Mouse (Mus musculus) liver, postnatal 0 days (tissue): Measurements from ENCODE around the gene Pi4kb. TPM values are rescaled to one million over a fixed set of nuclear protein-coding genes. Genes with fewer than 3 reads are reported as not detected.
"Not testable (repeated sequence)": the region's sequence is repeated elsewhere in the genome, so short reads cannot be mapped to it uniquely, and the experiment has no call there.

Experiments used
- ATAC-seq: fragments of 200-750 bp; cut with Nextera tagmentation; 2 replicates; pipeline ENCODE4 v1.8.0; 2017; ENCODE audit warnings: mild to moderate bottlenecking, moderate library complexity
- DNase-seq: peaks from one replicate; pipeline ENCODE4 v3.0.0-alpha.2; 2016
- H3K27ac ChIP-seq: fragments of 300-500 bp; sonication (generic); 2 replicates; pipeline ENCODE4 v1.5.1; 2014; ENCODE audit warnings: antibody characterized with exemption, moderate library complexity, mild to moderate bottlenecking, low read depth
- H3K27me3 ChIP-seq: fragments of 300-500 bp; sonication (generic); 2 replicates; pipeline ENCODE4 v1.6.1; 2014; ENCODE audit warnings: low read length, control low read depth, mixed read lengths; ENCODE audit not compliant: insufficient read depth
- H3K36me3 ChIP-seq: fragments of 300-500 bp; sonication (generic); replicated peaks from 2 replicates; pipeline ENCODE4 v1.6.1; 2014; ENCODE audit warnings: mild to moderate bottlenecking, control low read depth, low read length, moderate library complexity, mixed read lengths; ENCODE audit not compliant: insufficient read depth
- H3K4me1 ChIP-seq: fragments of 300-500 bp; sonication (generic); 2 replicates; pipeline ENCODE4 v1.6.1; 2014; ENCODE audit warnings: antibody characterized with exemption, mild to moderate bottlenecking, control low read depth; ENCODE audit not compliant: insufficient read depth
- H3K4me2 ChIP-seq: fragments of 300-500 bp; sonication (generic); 2 replicates; pipeline ENCODE4 v1.6.1; 2014; ENCODE audit warnings: low read depth, mild to moderate bottlenecking, low read length, moderate library complexity, mixed read lengths
- H3K4me3 ChIP-seq: fragments of 300-500 bp; sonication (generic); 2 replicates; pipeline ENCODE4 v1.5.1; 2014; ENCODE audit warnings: low read depth, low read length
- H3K9ac ChIP-seq: fragments of 300-500 bp; sonication (generic); replicated peaks from 2 replicates; pipeline ENCODE4 v1.6.1; 2014; ENCODE audit warnings: mild to moderate bottlenecking, moderate library complexity
- H3K9me3 ChIP-seq: fragments of 300-500 bp; sonication (generic); 2 replicates; pipeline ENCODE4 v1.6.1; 2016; ENCODE audit warnings: mild to moderate bottlenecking, control low read depth, low read length, mixed read lengths
- CTCF ChIP-seq: sonication (generic); IDR thresholded peaks from 2 replicates; pipeline ENCODE4 v1.5.1; 2016; ENCODE audit warnings: antibody characterized with exemption, low read depth
- EP300 ChIP-seq: IDR thresholded peaks from 2 replicates; pipeline ENCODE4 v1.6.1; 2016; ENCODE audit warnings: antibody characterized with exemption, low read depth, mild to moderate bottlenecking
- WGBS: fragments of 180-500 bp; shearing (Covaris S2); extraction: QIAGEN DNeasy Blood & Tissue Kit; methylation state at CpG from one replicate; pipeline ENCODE4 v1.1.7; 2014; ENCODE audit not compliant: insufficient replicate concordance; 5-methylcytosine and 5-hydroxymethylcytosine counted together
- polyA plus RNA-seq: library from polyadenylated mRNA; unstranded; fragments of >200 nt; fragmentation: Nextera tagmentation; extraction: Ambion mirVana; gene quantifications from 2 replicates; pipeline ENCODE4 v1.2.1, GENCODE M21; 2015

Pi4kb gene
- polyA plus RNA-seq = 5.4 and 6.5 TPM in 2 replicates

DNA sequence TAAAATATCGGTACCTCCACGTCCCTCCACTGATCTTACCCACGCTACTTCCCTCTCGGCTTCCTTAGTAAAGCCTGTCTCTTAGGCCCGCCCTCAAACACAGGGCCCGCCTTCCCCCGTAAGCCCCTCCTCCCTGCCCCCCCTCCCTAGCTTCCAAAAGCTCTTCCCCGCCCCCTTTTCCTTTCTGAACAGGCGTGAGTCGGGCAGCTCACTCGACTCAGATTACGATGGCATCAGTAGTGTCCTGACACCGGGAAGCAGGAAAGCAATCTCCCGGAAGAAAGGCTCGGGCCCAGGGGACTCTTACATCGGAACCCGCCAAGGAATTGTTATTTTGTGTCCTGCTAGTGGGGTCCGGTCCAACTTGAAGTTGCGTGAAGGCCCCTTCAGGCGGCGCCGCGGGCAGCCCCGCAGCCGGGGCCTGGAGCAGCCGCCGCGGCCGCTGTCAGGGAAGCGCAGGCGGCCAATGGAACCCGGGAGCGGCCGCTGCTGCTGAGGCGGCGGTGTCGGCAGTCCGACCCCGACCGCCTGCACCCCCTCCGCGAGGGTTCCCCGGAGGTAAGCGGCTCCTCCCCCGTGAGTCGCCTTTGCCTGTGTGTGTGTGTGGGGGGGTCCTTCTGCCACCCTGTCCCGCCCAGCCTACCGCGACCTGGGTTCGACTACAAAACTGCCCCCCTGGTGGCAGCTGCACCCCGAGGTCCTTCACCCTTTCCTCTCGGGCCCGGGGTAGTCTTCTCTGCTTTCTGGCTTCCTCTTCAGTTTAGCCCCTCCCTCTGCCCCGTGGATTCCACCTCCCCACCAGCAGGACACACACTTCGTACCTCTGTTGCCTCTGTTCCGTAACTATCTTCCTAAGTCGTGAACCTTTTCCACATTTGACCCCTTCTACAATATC lies at the start of gene Pi4kb:
Pi4kb (plus strand) TSS at position 204 of the 895 bp plus-strand sequence.
- 0 out of 2 replicates have a peak, but pooled peaks cover 6% of the 10 kb centered on the region for H3K36me3 ChIP-seq
- peak within 1 kb of the TSS; percentile 77 for H3K9ac ChIP-seq
- H3K4me3 ChIP-seq = peak within 1 kb of the TSS; percentile 77
- peak within 1 kb of the TSS; percentile 92 for H3K27ac ChIP-seq
- ATAC-seq (peak; percentile 94), DNase-seq (peak; percentile 95)
- WGBS = under 1% methylated on average over 49 of the region's 57 CpGs
- H3K27me3 ChIP-seq = no peaks in the 10 kb centered on the region
- no peaks in the 10 kb centered on the region for H3K9me3 ChIP-seq
- peak; percentile 40 for TF ChIP-seq CTCF
- TF ChIP-seq EP300 = peak; percentile 60; the same call in 1 of the 2 replicates
- H3K4me2 ChIP-seq = peak within 1 kb of the TSS; percentile 82
- peaks cover 23% of the 10 kb centered on the region for H3K4me1 ChIP-seq

DNA sequence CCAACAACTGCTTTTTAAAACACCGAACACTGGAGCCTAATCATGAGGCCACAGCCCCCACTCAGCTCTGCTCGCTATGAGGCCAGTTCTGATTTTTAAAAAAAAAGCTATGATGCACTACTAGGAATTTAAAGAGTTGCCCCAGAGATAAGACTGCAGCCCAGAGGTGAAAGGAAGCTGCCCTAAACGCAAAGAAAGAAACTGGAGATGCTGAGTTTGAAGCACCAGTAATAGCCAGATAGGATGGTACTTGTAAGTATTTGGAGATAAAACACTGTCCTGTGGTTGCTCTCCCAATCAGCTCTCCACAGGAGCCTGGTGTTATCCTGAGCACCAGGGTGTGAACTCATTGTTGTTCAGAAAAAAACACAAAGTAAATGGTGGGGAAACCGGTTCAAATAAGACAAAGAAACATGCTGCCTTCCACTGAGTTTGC lies 48.2 kb upstream of the Pi4kb start:
- DNase-seq, H3K9ac ChIP-seq, H3K36me3 ChIP-seq, H3K27ac ChIP-seq, H3K4me2 ChIP-seq, H3K9me3 ChIP-seq, H3K27me3 ChIP-seq, H3K4me3 ChIP-seq: not testable (repeated sequence)
- peak; percentile 89 for ATAC-seq
- TF ChIP-seq EP300 = peak; percentile 88
- peaks cover 11% of the 10 kb centered on the region; the same call in 1 of the 2 replicates for H3K4me1 ChIP-seq
- 33% methylated on average over 4 of the region's 4 CpGs for WGBS

GRCm38 (mm10) chr3:94928979-94929378 lies 45.6 kb upstream of the Pi4kb start:
- not testable (repeated sequence) for H3K9ac ChIP-seq, H3K4me3 ChIP-seq, H3K27me3 ChIP-seq, H3K36me3 ChIP-seq, DNase-seq, H3K9me3 ChIP-seq, H3K27ac ChIP-seq, H3K4me2 ChIP-seq, ATAC-seq
- 82% methylated on average over 4 of the region's 4 CpGs for WGBS
- peaks cover 19% of the 10 kb centered on the region for H3K4me1 ChIP-seq

DNA sequence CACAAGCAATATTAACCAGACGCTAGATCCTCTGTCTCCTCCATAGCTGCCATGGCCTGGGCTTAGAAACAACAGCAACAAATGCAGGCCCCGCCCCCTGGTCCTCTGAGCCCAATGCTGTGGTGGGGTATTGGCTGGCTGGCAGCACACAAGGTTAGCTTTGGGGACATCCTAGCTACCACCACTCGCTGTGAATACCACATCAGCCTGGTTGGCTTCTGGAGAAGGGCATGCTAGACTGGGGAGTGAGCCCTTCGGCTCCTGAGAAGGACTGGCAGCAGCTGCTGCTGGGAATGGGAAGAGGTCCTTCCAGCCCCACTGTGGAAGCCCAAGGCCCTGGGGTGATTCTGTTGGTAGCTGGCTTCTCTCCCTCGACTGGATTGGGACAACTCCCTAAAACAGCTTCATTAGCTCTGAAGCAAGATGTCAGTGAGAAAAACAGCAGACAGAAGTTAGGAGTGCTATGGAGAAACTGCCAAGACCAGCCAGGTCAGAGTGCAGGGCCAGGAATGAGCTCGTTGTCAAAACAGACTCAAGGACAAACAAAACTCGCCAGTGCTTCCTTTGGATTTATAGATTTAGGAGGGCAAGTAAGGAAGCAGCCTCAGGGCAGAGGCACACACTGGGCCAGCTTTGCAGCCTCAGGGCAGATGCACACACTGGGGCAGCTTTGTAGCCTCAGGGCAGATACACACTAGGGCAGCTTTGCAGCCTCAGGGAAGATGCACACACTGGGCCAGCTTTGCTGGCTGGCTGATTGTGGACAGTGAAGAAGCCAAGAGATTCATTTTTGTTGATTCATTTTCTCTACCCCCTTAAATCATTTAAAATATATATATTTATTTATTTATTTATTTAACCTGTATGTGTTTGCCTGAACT lies 43.9 kb upstream of the Pi4kb start:
- 54% methylated on average over 7 of the region's 7 CpGs for WGBS

GRCm38 (mm10) chr3:94931427-94932082 lies 43.0 kb upstream of the Pi4kb start:
- not testable (repeated sequence) for ATAC-seq, H3K27me3 ChIP-seq, H3K9ac ChIP-seq, H3K9me3 ChIP-seq, H3K4me2 ChIP-seq, H3K4me3 ChIP-seq, DNase-seq, H3K36me3 ChIP-seq
- Histone ChIP-seq H3K4me1 (peaks cover 23% of the 10 kb centered on the region), H3K27ac (peak overlapping the region; percentile 29; the same call in 1 of the 2 replicates)
- TF ChIP-seq EP300 = peak; percentile 34; the same call in 1 of the 2 replicates
- 60% methylated on average over 10 of the region's 10 CpGs for WGBS

More for the DNA sequence above, 43.9 kb upstream of the Pi4kb start:
- ATAC-seq, H3K4me3 ChIP-seq, H3K9ac ChIP-seq, H3K9me3 ChIP-seq, H3K27me3 ChIP-seq, DNase-seq, H3K36me3 ChIP-seq, H3K4me2 ChIP-seq: not testable (repeated sequence)
- Histone ChIP-seq H3K4me1 (peaks cover 20% of the 10 kb centered on the region), H3K27ac (peak overlapping the region; percentile 55)

DNA sequence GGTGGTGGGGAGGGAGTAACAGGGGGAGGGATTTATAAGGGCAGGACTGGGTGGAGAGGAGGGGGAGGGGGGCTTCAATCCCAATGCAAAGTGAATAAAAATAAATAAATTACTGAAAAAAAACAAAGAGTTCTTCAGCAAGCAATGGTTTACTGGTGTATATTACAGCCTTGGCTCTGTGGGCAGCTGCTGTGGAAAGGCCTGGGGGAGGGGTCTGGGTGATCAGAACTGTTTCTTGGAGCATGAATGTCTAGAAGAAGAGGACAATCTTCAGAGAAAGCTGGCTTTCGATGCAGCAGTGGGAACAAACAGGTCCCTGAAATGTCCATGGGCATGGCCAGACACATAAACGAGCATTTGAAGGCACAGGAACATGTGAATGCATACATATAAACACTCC lies 42.3 kb upstream of the Pi4kb start:
- peak overlapping the region; percentile 66 for H3K4me2 ChIP-seq
- 0 out of 2 replicates have a peak overlapping the region, but pooled peaks have one; percentile 7 for H3K9ac ChIP-seq
- not testable (repeated sequence) for H3K9me3 ChIP-seq, ATAC-seq, H3K36me3 ChIP-seq, H3K27me3 ChIP-seq, H3K4me3 ChIP-seq
- DNase-seq = peak; percentile 10
- peaks cover 23% of the 10 kb centered on the region for H3K4me1 ChIP-seq
- WGBS = 41% methylated on average over 2 of the region's 2 CpGs
- H3K27ac ChIP-seq = peak overlapping the region; percentile 29
